Mouse (Mus musculus) large intestine, adult 2 months (tissue): ENCODE data around the gene Bbs5. TPM values are rescaled to one million over a fixed set of nuclear protein-coding genes. Genes with fewer than 3 reads are reported as not detected.
"Not testable (repeated sequence)": the region's sequence is repeated elsewhere in the genome, so short reads cannot be mapped to it uniquely, and the experiment has no call there.

Experiments
- DNase-seq: peaks from one replicate; pipeline ENCODE4 v3.0.0-alpha.2; 2012; ENCODE audit warnings: low read depth, low spot score
- WGBS: fragments of 180-500 bp; shearing (Covaris S2); methylation state at CpG from one replicate; pipeline ENCODE4 v1.1.7; 2018; 5-methylcytosine and 5-hydroxymethylcytosine counted together
- polyA plus RNA-seq: library from polyadenylated mRNA; depleted of rRNA; stranded (reverse); fragments of >200 nt; gene quantifications from 2 replicates; pipeline ENCODE4 v1.2.3, GENCODE M21; 2012

Gene Bbs5
- polyA plus RNA-seq, 1 experiment, result 1.3 TPM

GRCm38 (mm10) chr2:69667656-69668055 lies 20.7 kb downstream of the Bbs5 start:
- 94% methylated on average over 4 of the region's 4 CpGs for WGBS
- DNase-seq, result no peak

- WGBS, result 65% methylated on average over 6 of the region's 6 CpGs
- DNase-seq, result no peak
Measured at GRCm38 (mm10) chr2:69668414-69668813, 21.4 kb downstream of the Bbs5 start.

GRCm38 (mm10) chr2:69669853-69670252 lies 22.9 kb downstream of the Bbs5 start, which contains the start of gene Klhl41:
TSS of gene Klhl41 (plus strand) at chr2:69670120.
- 79% methylated on average over 9 of the region's 9 CpGs for WGBS
- DNase-seq, result no peak

DNA sequence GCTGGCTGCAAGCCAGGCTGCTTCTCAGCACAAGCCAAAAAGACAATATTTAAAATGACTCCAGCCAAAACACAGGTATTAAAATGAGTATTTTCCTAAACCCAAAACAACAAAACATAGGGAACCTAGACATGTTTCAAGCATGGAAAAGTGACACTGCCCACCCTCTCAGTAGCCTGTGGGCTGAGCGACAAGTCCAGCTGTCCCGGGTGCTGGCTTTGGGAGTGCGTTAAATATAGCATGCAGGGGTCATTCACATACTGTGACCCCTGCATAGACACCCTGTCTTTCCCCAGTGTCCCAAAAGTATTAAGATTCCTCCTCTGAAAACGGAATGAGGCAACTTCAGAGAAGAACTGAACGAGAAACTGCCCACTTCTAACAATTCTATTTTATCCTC lies 26.8 kb downstream of the Bbs5 start:
- 66% methylated on average over 5 of the region's 5 CpGs for WGBS
- DNase-seq, result no peak

- WGBS, result 89% methylated on average over 9 of the region's 9 CpGs
- no peak for DNase-seq
Measured at GRCm38 (mm10) chr2:69675266-69675665, 28.3 kb downstream of the Bbs5 start.

DNA sequence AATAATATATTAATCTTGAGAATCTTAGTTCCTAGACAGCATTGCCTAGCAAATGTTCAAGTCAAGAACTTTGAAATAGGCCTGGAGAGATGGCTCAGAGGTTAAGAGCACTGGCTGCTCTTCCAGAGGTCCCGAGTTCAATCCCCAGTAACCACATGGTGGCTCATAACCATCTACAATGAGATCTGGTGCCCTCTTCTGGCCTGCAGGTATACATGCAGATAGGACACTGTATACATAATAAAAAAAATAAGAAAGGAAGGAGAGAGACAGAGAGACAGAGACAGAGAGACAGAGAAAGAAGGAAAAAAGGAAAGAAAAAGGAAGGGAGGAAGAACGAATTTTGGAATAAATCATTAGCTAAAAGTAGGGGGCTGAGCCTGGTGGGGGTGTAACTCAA lies 29.7 kb downstream of the Bbs5 start:
- no peak for DNase-seq

GRCm38 (mm10) chr2:69677215-69677614 lies 30.2 kb downstream of the Bbs5 start:
- DNase-seq, result not testable (repeated sequence)
- WGBS, result 90% methylated on average over 2 of the region's 2 CpGs

More for the DNA sequence above, 29.7 kb downstream of the Bbs5 start:
- whole genome bisulfite sequencing, result 44% methylated on average over 2 of the region's 2 CpGs

DNA sequence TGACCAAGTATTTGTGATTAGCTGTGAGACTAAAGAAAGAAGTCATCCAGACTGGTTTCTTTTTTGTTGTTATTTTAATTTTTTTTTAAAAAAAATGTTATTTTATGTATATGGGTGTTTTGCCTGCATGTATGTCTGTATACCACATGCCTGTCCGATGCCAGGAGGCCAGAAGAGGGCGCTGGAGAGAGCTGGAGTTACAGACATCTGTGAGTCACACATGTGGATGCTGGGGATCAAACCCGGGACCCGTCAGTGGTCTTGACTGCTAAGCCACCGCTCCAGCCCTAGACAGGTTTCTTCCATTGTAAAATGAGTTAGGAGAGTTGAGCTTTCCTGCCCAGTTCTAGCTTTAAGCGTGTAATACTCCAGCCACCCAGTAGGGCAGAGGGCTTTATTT lies 33.0 kb downstream of the Bbs5 start:
- WGBS, result 63% methylated on average over 6 of the region's 6 CpGs
- no peak for DNase-seq

GRCm38 (mm10) chr2:69681931-69682330 lies 35.0 kb downstream of the Bbs5 start:
- WGBS, result 94% methylated on average over 4 of the region's 4 CpGs
- no peak for DNase-seq

GRCm38 (mm10) chr2:69683036-69683805 lies 36.2 kb downstream of the Bbs5 start:
- WGBS, result 86% methylated on average over 13 of the region's 13 CpGs
- DNase-seq, result no peak

- WGBS, result 91% methylated on average over 3 of the region's 3 CpGs
- no peak for DNase-seq
Measured at GRCm38 (mm10) chr2:69684488-69684887, 37.5 kb downstream of the Bbs5 start.

DNA sequence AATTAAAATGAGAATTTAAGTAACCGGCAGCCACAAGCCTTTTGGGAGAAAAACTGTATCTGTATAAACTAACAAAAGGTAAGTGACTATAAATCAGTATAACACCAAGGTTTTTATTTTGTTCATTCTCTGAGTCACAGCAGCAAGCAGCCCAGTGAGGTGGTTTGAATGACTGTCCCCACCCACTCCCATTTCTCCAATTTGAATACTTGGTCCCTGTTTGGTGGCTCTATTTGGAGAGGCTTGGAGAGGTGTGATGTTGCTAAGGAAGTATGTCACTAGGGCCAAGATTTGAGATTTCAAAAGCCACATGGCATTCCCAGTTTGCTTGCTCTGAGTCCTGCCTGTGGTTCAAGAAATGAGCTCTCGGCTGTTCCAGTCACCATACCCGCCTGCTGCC lies 43.2 kb downstream of the Bbs5 start:
- 95% methylated on average over 3 of the region's 3 CpGs for whole genome bisulfite sequencing
- DNase-seq, result no peak

GRCm38 (mm10) chr2:69690843-69691242 lies 43.9 kb downstream of the Bbs5 start:
- DNase-seq, result no peak
- WGBS, result 90% methylated on average over 6 of the region's 6 CpGs

DNA sequence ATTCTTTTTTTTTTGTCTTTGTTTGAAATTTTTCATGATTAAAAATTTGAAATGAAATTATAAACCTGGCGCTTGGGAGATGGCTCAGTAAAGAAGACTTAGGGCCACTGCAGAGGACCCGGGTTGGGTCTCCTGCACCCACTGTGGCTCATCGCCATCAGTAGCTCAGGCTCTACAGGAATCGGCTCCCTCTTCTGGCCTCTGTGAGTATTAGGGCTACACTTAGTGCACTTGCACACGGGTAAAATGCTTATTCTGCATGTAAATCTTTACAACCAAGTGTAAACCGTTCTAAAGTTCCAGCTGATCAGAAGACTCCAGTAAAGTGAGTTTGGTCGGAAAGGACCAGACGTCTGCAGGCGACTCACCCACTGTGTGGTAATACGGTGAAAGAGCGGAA lies 46.5 kb downstream of the Bbs5 start:
- no peak for DNase-seq
- WGBS, result 92% methylated on average over 11 of the region's 11 CpGs

GRCm38 (mm10) chr2:69700446-69700845 lies 53.5 kb downstream of the Bbs5 start:
- 84% methylated on average over 8 of the region's 8 CpGs for WGBS
- DNase-seq, result no peak

DNA sequence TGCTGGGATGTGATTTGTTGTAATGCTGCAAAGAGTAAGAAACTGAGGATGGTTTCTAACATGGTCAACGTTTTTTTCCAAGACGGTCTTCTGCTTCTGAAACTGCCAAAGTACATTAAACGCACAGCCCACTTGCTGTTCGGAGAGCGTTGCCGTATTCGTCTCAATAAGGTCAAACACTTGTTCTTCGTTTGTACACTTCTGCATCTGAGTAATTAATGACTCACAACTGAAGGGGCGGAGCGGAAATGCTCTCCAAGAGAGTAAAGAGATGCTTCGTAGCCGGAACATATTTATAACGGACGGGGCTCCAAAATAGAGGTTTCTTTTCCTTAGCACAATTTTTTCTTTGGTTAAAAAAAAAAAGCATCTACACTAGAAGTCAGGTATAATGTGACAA lies 65.2 kb downstream of the Bbs5 start:
- 81% methylated on average over 14 of the region's 14 CpGs for WGBS

GRCm38 (mm10) chr2:69712981-69713625 lies 66.1 kb downstream of the Bbs5 start, which contains the start of gene Fastkd1:
TSS of gene Fastkd1 (minus strand) at chr2:69713516.
- DNase-seq, result peak; percentile 91
- under 1% methylated on average over 39 of the region's 39 CpGs for WGBS

More for the DNA sequence above, 65.2 kb downstream of the Bbs5 start:
- DNase-seq, result no peak

DNA sequence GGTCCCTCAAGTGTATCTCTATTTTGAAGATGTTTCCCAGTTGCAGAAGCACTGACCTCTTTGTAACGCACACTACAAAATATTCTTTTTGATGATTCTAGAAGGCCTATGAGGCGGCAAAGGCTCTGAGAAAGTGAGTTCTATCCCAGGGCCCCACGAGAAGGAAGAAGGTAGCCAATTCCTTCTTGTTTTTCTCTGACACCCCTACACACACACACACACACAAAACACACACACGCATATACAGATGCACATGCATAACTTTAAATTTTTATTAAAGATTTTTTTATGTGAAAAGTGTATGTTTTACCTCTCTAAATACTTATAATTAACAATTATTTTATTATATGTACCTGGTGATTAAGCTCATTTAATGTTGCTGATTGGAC lies 66.6 kb downstream of the Bbs5 start:
- DNase-seq, result no peak
- WGBS, result 23% methylated on average over 4 of the region's 4 CpGs

DNA sequence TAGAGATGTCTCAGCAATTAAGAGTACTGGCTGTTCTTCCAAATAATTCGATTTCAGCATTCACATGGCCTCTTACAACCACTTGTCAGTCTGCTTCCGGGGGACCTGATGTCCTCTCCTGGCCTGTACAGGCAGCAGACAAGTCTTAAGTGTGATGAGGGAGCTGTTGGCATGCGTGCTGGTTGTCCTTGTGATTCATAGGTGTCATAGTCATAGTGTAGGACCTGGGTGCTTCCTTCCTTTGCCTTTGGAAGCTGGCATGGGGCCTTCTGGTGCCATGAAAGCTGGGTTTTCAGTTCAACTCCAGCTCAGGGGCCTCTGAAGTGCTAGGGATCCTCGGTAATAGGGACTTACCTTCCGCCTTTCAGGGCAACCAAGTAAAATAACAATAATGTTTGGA lies 67.2 kb downstream of the Bbs5 start:
- 73% methylated on average over 5 of the region's 5 CpGs for WGBS
- DNase-seq, result no peak

DNA sequence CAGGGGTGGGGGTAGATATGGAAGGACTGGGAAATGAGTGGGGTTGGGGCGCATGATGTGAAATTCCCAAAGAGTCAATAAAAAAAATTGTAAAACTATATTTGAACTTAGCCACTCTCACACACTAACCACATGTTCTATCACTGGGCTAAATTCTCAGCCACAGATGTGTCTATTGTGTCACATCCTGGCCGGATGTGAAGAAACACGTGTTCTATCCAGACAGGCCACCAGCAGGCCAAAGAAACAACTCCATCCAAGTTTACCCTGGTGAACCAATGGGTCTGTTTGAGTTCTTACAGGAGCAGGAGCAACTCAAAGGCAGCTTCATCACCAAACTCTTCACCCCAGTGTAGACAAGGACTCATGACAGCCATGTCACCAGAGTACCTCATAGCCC lies 69.5 kb downstream of the Bbs5 start:
- DNase-seq, result no peak
- WGBS, result 68% methylated on average over 3 of the region's 3 CpGs
